Mouse (Mus musculus): ENCODE results near the gene Gm6337.
"Not testable (repeated sequence)": the region's sequence is repeated elsewhere in the genome, so short reads cannot be mapped to it uniquely, and the experiment has no call there.

Gene Gm6337

GRCm38 (mm10) chr14:6058167-6058566 lies at the start of gene Gm6337:
Gene Gm6337, minus strand, starts transcription at chr14:6058267.
- not testable (repeated sequence) for DNase-seq (ENCODE audit: inconsistent ontology term)

DNA sequence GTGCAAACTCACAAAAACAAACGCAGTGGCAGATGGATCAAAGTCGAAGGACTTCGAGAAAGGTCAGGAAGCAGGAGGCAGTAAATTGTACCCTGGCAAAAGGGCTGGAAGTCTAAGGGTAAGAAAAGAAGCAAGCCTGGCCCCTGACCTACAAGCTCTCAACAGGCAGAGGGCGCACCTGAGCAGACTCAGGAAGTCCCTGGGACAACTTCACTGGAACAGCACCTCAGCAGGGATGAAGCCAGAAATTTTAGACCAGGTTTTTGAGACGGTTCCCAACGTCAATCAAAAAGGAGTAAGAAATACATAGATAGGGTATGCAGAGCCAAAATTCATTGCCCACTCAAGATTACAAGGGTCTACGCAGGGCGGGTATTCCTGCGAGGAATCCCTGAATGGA lies 49.4 kb upstream of the Gm6337 start:
- DNase-seq (ENCODE audit: inconsistent ontology term) = peak; percentile 0

GRCm38 (mm10) chr14:6093842-6094241 lies 35.8 kb upstream of the Gm6337 start, which contains the start of gene Gm8206:
Gene Gm8206, minus strand, starts transcription at chr14:6093942.
- DNase-seq (ENCODE audit: inconsistent ontology term) = not testable (repeated sequence)
